Mouse (Mus musculus) thymus, adult 18-20 months (tissue): ENCODE results near the gene Kitl.
A peak's percentile ranks its signal among the peaks of the same experiment; 100 is the strongest.

Experiments
- DNase-seq, 2 experiments: peaks; one replicate each; pipeline ENCODE4 v3.0.0; 2022; ENCODE audit warnings: mixed read lengths in 2 of 2

The Kitl gene

DNA sequence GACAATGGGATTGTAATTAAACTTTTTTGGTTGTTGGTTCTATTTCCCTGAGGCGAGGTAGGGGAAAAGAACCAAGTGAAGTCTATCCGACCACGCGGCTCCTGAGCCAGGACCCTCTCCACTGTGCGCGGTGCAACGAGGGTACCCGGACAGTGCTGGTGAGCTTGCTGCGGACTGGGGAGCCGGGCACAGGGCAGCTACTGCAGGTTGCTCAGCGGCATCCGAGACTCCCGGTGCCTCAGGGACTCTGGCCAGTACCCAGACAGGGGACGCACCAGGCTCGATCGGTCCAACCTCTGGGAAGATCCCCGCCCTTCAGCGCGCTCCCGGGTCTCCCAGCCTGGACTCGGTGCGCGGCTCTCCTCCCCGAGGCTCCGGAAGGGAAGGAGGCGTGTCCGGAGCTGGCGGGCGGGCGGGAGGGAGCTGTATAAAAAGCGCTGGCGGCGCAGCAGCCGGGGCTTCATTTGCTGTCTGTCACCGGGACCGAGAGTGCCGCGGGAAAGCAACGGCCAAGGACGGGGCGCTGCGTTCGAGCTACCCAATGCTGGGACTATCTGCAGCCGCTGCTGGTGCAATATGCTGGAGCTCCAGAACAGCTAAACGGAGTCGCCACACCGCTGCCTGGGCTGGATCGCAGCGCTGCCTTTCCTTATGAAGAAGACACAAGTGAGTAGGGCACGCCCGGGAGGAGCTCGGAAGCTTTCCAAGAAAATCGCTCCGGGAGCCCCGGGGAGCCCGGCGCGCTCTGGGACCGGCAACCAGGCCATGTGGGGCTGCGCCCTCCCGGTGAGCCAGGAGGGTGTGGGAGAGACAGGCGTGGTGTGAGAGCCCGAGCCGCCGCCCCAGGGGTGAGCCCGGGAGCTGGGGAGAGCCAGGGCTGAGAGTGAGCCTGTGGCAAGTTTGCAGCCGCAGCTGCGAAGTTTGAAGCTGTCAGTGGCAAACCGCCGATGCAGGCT is at the start of gene Kitl:
Kitl (plus strand) TSS at position 261 of the 956 bp plus-strand sequence.
- DNase-seq = peak; percentile 5

DNA sequence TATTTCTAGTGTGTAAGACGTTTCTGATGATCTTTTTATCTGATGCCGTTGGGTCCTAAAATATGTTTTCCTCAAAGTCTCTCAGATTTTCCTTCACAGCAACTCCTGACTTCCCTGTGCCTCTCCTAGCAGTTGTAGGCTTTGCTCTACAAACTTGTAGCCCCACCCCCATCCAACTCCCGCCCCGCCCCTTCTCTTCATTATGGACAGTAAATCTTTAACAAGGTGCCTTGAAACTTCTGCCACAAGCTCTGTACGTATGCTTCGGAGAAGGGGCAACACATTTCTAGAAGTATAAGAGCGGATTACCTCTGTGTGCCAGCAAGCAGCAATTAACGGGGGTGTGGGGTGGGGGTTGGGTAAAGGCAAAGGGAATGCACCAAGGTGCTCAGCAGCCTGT is 42.6 kb upstream of the Kitl start:
- DNase-seq = no peak

DNA sequence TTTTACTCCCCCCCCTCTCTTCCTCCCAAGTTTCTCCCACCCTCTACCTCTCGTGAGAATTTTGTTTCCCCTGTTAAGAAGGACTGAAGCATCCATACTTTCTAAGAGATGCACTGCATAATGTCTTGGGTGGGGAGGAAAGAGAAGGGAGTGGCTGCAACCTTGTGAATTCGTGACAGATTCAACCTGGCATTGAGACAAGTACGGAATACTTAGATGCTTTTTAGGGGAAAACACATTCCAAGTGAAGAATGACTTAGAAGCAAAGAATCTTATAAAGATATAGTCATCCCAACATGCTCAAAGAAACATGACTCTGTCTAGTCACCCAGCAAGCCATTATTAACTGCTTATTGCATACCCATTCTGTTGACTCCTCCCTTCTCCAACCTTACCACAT is 35.3 kb upstream of the Kitl start:
- DNase-seq = no peak

DNA sequence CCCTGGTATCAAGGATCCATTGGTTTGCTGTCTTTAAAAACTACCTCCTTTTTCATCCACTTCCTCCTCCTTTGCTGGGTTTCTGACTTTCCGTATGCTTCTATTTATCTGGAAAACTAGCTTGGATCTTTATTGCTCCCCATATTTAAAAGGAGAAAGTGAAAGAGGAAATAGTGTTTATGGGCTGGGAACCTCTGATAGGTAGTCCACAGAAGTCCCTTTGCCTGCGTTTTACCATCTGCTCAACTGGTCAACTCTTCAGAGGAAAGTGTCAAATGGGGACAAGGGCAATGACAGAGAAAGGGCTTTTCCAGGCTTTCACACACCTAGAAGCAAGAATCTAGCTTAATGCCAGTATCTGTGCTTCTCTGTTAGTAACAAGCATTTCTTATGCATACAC is 34.5 kb upstream of the Kitl start:
- DNase-seq = no peak

DNA sequence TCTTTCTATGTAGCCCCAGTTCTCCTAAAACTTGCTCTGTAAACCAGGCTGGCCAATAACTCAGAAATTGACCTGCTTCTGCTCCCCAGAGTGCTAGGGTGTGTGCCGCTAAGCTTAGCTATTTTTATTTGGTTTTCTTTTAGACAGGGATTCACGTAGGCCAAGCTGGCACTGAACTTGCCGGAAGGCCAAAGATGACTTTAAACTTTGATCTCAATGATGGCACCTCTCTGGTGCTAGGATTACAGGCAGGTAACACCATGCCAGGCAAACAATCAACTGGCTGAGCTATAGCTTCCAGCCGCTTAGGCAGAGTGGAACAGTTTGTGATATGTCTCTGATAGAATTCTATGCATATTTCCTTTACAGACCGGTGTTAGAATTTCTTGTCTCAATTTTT is 33.5 kb upstream of the Kitl start:
- no peak for DNase-seq

DNA sequence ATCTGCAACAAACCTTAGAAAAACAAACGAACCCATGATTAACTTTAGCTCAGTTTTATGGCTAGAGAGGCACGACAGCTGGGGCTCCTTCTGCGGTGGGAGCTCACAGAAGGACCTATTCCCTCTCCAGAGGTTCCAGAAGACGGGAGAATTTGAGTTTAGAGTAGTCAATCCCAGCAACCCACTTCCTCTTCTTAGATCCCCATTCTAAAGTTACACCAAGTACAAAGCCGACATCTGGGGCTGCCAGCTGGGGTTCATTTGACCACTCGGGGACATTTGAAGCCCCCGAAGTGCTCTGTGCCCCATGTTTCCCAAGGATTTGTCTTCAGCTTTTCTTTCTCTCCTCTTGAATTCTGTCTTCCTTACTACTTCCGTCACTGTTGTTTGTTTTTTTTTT is 28.7 kb upstream of the Kitl start:
- DNase-seq = no peak

DNA sequence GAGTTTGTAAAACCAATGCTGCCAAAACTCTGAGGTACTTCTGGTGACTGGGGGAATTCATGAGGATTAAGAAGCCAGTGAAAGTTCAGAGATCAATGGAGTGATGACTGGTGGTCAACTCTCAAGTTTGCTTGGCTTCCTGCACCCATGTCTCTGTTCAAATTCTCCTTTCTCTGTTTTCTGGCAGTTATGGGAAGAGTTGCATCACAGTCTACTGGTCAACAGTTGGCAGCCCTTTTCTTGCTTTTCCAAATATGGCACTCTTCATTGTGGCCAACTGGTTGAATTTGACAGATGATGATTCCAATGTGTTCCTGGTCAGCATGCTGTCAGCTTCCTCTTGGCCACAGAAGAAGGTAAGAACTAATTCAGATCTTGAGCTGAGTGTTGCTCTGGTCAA is 25.7 kb upstream of the Kitl start:
- no peak for DNase-seq

DNA sequence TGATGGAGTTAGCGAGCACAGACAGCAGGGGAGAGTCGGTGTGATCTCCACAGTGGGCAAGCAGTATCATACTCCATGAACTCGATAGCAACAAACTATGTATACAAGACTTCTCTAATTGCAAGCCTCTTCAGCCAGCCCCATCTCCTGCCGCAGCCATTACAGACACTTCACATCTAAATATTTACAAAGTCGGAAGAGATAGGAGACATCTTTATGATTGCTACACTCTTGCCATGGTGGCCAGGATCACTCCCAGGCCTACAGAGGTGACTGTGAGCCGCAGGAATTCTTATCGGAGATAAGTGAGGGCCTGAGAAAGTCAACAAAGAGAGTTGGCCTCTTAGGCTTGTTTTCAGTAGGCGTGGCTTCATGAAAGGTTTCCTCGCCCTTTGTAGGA is 23.3 kb upstream of the Kitl start:
- DNase-seq = no peak

DNA sequence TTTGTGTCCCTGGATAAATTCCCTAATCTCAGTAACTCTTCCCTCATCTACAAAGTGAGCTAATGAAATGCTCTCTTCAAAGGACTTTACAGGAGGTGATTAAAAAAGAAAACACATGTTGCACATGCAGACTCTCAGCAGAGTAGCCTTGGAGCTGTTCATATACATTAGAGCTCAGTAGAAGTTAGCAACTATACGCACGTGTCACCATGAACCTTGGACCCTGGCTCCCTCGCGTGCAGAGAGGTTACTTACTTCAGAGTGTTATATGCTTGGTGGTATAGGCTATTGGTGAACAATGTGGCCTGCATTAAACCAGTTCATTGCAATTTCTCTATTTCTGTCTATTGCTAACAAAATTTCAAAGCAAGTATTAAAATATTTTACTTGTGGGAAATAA is 14.0 kb upstream of the Kitl start:
- no peak for DNase-seq

DNA sequence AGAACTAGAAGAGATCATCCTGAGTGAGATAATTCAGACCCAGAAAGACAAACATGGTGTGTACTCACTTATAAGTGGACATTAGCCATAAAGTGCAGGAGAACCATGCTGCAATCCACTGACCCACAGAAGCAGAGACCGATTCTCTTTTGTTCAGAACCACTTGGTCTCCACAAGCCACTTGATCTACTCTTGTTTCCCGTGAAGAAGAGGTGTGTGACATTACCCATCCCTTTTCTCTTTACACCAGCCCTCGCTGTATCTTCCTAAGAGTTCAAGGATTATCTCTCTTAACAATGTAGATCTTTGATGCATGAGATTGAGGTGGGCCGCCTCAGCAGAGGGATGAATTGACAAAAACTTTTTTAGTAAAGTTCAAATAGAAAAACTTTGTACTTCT is 11.6 kb upstream of the Kitl start:
- no peak for DNase-seq

DNA sequence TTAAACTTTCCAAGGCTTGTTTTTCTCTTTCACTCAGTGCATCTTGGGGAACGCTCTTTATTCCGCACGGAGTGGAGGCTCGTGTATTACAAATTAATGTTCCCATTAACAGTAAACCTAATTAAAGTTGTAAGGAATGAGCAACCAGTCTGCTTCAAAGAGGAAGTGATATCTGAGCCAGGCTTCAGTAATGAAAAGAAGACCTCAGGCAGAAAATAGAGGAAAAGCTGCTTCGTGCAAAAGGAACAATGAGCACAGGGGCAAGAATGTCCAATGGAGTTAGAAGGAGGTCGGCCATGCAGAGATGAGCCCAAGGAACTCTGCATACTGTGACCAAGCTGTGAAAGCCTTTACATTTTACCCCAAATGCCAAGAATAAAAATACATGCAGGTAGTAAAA is 5.7 kb upstream of the Kitl start:
- DNase-seq = no peak

DNA sequence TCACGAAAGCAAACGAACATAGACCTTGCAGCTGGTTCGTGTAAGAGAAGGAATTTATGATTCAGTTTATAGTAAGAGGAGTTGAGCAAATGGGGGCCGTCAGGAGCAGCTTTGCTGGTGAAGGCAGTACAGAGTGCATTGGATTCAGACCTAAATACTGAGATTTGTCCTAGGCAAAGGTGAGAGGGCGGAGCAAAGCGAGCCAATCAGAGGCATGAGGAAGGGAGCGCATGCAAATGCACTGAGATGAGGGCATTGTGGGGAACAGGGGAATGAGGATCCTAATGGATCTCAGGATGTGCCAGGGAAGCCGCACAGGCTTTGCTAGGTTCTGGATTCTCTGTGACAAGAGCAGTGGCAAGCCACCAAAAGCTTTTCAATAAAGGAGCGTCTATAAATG is 5.1 kb upstream of the Kitl start:
- no peak for DNase-seq

DNA sequence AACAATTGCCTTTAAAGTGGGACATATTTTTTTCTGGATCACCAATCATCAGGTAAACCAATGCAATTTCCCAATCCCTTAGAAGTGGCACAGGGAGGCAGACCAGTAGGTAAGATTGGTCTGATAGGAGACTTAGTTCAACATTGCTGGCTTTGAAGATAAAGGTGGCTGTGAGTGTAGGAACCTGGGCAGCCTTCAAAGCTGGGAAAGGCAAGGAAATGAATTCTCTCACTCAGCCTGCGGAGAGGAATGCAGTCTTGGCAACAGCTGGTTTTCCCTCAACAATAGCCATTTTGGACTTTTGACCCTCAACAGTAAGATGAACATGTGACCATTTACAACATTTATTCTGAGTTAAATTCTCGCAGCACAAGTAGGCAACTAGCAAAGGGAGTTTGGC is 1.3 kb upstream of the Kitl start:
- no peak for DNase-seq

DNA sequence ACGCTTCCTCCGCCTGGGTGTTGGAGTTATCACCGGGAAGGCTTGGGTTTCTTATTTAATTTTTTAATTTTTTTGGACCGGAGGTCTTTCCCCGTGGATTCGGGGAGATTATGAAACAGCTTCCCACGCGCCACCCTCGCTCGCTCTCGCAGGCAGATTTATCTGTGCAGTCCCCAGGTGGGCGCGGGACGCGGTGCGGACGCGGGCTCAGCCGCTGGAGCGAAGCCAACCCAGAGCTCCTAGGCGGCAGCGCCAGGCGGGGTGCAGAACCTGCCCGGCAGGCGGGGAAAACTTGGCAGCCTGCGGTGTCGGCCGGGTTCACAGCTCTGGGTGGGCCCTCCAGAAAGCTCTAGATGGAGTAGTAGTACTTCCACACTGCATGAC is 888 bp downstream of the Kitl start:
- no peak for DNase-seq

DNA sequence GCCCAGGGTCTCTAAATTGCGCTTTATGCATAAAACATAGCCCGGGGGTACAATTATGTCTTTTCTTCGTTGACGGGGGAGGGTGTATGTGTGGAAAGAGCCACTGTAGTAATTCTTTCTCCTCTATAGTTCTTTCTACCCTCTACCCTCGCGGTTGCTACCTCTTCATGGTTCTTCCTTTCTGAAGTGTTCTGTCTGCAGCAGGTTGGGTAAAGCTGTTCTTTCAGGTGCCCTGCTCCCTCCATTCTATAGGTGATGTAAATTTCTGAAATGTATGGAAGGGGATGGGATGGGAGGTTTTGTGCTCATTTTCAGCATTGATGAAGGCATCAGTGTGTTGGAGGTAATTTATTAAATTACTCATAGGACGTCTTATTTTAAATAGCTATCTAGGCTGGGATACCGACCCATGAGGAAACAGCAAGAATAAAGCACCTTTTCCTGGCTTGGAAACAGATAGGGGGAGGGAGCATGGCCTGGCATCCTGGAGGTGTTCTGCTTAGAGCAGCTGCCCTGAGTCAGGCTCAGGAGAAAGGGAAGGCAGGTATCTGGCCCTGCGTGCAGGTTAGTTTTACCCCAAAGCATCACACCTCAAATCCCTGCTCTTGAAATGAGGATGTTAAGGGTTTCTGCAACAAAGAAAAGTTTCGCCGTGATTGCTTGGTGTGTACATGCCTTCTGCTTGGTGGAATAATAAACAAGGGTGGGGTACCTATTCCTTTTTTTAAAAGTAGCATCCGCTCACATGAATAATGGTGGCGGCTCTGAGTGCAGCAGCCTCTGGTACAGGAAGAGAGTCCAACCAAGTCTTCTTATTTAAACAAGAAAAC is 1.7 kb downstream of the Kitl start:
- no peak for DNase-seq

DNA sequence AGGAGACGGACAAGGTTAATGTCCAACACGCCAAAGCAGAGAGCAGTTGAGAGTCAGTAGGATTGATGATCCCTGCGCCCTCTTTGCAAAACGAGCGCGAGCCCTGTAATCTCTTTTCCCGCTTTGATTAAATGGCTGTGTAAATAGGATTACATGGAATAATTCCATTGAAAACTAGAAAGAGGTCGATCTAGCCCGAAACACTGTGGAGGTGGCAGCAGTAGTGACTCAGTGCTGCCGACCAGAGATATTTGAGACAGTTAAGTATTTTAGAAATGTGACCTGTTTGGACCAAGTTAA is 2.3 kb downstream of the Kitl start:
- no peak for DNase-seq

DNA sequence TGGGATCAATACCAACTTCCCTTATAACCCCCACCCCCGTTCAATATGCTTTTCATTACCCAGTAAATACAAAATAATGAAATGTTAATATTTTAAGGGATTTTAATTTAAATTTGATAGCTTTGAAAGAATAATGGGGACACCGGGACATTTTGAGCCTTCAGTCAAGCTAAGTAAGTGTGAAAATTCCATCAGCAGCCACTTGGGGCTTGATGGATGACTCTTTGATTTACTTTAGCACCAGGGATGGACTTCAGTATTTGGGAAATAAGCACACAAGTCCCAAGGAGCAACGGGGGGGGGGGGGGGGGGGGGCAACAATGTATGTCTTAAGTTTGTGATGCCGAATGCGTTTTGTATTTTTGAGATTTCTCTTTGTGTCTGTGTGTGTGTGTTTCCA is 3.1 kb downstream of the Kitl start:
- no peak for DNase-seq

DNA sequence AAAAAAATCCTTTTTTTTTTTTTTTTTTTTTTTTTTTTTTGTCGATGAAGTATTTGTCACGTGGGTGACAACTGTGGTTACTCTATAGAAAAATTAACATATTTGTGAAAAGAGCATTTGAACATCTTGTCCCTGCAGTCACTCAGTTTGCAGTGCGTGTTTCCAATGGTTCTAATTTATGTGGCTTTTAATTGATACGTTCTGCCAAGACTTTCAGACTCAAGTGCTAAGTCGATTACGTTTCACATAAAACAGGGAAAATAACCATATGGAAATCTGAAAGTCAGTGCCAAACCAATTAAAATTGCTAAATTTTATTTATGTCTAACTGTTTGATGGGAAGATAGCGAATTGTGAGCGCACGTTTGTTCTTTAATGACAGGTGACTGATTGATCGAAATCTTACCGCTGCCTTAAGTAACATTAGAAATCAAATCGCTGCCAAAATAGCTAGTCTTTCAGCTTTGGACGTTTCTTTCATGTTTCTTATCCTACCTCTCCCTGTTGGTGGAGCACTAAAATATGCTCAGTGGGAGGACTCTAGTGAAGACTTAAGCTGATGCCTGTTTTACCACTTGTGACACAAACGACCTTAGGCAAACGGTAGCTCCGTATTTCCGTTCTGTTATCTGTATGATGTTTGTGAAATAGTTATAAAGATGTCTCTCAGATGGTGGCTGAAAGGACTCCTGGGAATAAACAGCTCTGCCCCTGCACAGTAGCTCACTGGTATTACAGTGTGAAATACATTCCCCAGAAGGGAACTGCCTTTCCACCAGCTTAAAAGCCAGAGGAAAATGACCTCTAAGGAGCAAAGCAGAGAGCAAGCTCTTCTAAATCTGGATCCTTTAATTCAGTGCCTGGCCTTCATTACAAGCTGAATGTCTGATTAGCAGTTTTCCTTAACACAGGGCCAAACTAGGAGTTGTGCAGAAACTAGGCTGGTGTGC is 4.1 kb downstream of the Kitl start:
- no peak for DNase-seq

DNA sequence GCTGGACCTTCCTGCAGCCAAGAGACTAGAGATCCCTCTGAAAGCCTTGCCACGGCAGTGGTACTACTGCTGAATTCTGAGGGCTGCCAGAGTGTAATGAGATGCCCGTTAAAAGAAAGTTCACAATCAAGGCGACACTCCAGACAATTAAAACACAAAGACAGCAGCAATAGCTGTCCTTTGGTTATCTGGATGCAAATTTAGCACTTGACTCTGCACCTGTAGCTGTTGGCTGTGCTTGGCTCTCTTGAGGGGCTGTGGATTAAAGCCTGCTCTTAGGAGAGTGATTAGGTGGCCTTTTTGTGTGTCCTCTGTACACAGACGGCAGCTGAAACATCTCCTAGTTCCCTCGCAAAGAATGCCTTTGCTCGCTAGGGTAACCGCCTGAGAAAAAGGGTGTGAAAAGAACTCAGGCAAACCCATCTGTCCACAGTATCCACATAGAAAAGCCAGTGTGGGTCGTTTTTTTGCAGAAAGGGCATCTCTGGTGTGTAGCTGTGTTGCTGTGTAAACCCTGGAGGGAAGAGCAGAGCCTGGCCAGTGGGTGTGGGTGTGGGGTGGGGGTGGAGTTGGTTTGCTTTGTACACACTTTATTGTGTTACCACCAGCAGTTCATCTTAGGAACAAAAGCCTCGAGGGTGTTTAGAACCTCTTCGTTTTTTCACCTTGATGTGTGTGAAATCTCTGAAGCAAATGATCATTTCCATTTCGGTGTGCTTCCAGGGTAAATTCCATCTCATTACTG is 6.8 kb downstream of the Kitl start:
- DNase-seq = no peak

DNA sequence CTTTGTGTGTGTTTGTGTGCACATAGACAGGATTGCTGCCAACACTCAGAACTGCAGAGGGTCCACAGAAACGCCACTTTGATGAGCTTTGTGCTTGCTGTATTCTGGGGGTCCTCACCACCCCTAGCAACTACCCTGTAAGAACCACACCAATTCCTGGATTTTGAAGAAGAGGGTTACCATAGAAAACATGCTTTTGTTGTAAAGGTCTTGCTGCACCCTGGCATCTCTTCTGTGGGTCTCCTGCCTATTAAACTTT is 7.3 kb downstream of the Kitl start:
- no peak for DNase-seq

DNA sequence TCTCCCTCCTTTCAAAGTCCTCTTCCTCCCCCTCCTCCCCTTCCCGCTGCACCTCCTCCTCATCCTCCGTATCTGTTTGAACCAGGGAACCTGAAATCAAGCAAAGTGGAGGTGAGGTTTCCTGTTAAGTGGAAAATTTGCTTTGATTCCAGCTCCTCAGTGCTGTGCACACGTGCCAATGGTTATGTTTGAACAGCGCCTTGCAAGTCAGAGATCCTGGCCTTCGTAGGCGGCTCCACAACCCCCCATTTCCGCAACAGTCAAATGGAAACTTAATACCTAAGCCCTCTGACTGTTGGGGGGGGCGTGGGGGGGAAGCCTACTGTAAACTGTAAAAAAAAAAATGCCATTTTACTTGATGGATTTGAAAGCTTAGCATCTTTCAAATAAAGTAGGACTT is 10.2 kb downstream of the Kitl start:
- no peak for DNase-seq

DNA sequence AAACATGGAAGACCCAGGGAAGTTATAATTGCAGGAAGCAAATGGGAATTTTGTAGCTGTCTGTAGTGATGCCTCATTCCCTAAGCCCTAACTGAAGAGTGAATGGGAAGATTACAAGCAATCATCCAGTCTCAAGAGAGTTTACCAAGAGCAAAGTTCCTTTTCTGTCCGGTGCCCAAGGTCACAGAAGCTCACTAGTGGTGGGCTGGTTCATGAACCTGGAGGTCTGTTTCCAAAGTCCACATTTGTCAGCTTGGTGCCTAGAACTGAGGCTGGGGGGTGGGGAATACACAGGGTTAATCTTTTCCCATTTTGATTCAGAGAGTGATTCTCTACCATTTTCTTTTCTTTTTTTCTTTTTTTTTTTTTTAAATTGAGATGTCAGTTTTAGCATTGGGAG is 11.3 kb downstream of the Kitl start:
- DNase-seq = no peak

DNA sequence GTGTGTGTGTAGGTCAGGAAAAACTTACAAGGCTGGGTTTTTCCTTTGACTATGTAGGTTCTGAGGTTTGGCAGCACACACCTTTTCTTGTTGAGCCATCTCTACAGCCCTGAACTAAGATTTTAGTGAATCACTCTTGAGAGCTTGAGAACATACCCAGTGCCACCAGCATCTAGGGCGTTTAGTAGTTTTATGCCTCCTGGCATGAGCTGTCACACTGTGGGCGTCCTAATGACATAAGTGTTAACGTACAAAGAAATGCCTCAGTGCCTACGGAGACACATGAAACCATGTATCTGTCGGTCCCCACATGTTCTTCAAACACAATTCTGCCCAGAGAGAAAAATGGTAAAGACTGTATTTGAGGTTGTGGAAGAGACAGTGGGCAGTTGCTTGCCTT is 15.0 kb downstream of the Kitl start:
- no peak for DNase-seq
